Mouse (Mus musculus): ENCODE data around the gene Lysmd4. TPM values are rescaled to one million over a fixed set of nuclear protein-coding genes. Genes with fewer than 3 reads are reported as not detected.

Lysmd4 gene
- polyA plus RNA-seq, 1 experiment, result 11.1 TPM

DNA sequence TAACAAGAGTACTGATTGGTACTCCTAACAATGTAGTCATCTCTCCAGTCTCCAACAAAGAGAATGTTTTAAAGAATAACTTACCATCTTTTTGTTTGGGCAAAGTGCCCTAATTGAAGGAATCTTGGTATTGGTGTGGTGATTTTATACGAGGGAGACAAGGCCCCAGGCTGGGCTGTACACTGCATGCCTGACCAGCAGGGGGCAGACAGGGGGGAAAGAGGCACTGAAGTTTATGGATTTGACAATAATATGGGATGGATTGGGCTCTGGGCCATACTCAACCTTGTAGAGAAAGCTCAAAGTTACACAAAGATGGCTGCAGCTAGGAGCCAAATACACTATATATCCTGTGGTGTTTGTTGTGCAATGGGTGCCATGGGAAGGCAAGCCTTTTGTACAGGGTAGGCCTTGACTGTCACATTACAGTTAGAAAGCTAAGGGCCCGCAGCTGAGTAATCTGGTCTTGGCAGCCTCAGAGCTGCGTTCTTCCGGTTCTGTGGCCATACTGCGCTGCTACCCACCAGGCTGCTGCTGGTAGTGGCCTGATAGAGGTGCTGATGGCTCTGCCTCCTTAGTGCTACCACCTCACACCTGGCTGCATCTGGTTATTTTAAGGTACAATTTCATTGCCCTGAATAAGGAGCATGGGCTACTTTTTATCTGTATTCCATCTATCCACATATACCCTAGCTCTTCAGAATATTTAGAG is 6.7 kb downstream of the Lysmd4 start:
- Histone ChIP-seq H3K4me3 (replicated peaks; ENCODE audit: extremely low read depth, low read depth, low read length) (no peak overlapping the region), H3K4me1 (ENCODE audit: control insufficient read depth, insufficient read depth, low read length) (no peaks in the 10 kb centered on the region)
- WGBS, result 68% methylated on average over 5 of the region's 5 CpGs
- peak; percentile 53 for DNase-seq
- peak; percentile 81 for TF ChIP-seq CTCF (IDR thresholded peaks at IDR 0.05; ENCODE audit: insufficient read depth, low read length)
- TF ChIP-seq POLR2A (IDR thresholded peaks at IDR 0.05; ENCODE audit: borderline replicate concordance, extremely low read depth, low read depth, low read length), result no peak

DNA sequence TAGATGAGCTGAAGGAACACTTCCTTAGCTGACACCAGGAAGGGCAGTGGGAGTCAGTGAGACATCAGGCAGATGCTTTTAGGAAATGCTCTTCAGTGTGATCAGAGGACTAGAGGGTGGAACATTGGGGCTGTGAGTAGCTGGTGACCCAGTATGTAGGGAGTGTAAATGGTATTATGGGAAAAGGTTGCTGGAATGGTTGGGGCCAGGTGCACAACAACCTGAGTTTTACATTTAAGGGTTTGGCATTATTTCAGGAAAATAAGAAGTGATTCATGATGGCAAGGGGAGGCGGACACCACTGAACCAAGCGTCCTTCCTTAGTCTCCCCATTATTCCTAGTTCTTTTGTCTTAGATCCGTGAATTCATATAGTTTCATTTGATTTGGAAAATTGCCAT is 7.4 kb downstream of the Lysmd4 start:
- no peak overlapping the region for H3K4me3 ChIP-seq (replicated peaks; ENCODE audit: extremely low read depth, low read depth, low read length)
- DNase-seq, result no peak
- TF ChIP-seq CTCF (IDR thresholded peaks at IDR 0.05; ENCODE audit: insufficient read depth, low read length) (no peak), POLR2A (IDR thresholded peaks at IDR 0.05; ENCODE audit: borderline replicate concordance, extremely low read depth, low read depth, low read length) (no peak)
- WGBS, result 62% methylated on average over 3 of the region's 3 CpGs
- H3K4me1 ChIP-seq (ENCODE audit: control insufficient read depth, insufficient read depth, low read length), result no peaks in the 10 kb centered on the region

DNA sequence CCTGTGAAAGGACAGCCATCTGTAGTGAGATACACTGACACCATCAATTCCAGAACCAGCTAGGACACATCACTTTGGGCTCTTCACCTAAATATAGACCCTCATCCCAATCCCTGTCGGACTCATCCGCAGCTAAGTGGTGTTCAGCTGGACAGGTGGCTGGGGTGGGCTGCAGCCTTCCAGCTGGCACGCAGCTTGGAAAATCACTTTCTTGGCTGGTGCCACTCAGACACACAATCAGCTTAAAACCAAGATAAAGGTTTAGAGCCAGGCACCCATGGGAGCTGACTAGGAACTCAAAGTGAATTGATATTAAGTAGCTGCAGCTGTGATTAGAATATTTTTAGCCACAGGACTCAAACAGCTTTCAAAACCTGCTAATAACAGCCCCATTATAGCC is 7.9 kb downstream of the Lysmd4 start:
- 66% methylated on average over 3 of the region's 3 CpGs for WGBS
- Histone ChIP-seq H3K4me3 (replicated peaks; ENCODE audit: extremely low read depth, low read depth, low read length) (no peak overlapping the region), H3K4me1 (ENCODE audit: control insufficient read depth, insufficient read depth, low read length) (no peaks in the 10 kb centered on the region)
- no peak for DNase-seq
- TF ChIP-seq CTCF (IDR thresholded peaks at IDR 0.05; ENCODE audit: insufficient read depth, low read length), result no peak
- no peak for TF ChIP-seq POLR2A (IDR thresholded peaks at IDR 0.05; ENCODE audit: borderline replicate concordance, extremely low read depth, low read depth, low read length)

DNA sequence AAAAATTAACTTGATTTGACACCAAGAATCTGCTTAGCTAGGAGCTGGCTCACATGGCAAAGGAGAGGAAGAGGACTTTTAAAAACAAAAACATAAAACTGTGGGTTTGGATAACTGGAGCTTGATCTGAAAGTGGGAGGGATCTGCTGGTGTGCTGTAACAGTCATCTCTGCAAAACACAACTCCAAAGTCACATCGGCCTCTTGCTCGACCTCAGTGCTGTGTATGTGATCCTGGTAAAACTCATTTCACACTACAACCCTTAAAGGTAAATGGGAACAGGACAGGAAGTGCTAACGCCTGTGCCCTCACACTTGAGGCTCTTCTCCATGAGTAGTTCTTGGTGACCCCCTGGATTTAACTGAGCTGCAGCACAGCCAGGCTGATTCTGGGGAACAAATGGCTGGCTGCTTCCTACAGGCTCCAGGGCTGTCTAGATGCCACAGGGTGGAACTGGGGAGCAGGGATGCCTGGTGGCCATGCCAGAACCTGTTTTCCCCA is 8.3 kb downstream of the Lysmd4 start:
- no peak overlapping the region for H3K4me3 ChIP-seq (replicated peaks; ENCODE audit: extremely low read depth, low read depth, low read length)
- no peak for DNase-seq
- TF ChIP-seq POLR2A (IDR thresholded peaks at IDR 0.05; ENCODE audit: borderline replicate concordance, extremely low read depth, low read depth, low read length) (no peak), CTCF (IDR thresholded peaks at IDR 0.05; ENCODE audit: insufficient read depth, low read length) (no peak)
- H3K4me1 ChIP-seq (ENCODE audit: control insufficient read depth, insufficient read depth, low read length), result no peaks in the 10 kb centered on the region
- WGBS, result 71% methylated on average over 3 of the region's 3 CpGs

DNA sequence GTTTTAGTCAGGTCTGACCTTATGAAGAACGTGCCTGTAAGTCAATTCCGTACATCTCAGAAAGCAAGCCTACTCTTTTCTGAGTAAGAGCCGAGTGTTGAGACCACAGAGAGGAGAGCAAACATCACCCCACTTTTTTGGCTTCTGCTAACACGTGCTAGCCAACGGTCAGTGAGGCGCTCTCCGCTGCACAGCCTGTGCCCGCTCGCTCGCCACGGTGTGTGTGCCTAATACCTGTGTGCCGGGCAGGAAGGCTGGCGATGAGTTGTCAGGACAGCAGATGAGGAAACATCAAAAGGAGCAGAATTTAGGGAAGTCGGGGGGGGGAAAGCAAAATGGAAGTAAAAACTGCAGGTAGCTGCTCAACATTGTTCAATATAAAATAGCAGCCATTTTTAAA is 10.2 kb downstream of the Lysmd4 start:
- DNase-seq, result no peak
- no peak for TF ChIP-seq CTCF (IDR thresholded peaks at IDR 0.05; ENCODE audit: insufficient read depth, low read length)
- no peak for TF ChIP-seq POLR2A (IDR thresholded peaks at IDR 0.05; ENCODE audit: borderline replicate concordance, extremely low read depth, low read depth, low read length)
- WGBS, result 85% methylated on average over 14 of the region's 14 CpGs
- H3K4me1 ChIP-seq (ENCODE audit: control insufficient read depth, insufficient read depth, low read length), result no peaks in the 10 kb centered on the region
- no peak overlapping the region for H3K4me3 ChIP-seq (replicated peaks; ENCODE audit: extremely low read depth, low read depth, low read length)

DNA sequence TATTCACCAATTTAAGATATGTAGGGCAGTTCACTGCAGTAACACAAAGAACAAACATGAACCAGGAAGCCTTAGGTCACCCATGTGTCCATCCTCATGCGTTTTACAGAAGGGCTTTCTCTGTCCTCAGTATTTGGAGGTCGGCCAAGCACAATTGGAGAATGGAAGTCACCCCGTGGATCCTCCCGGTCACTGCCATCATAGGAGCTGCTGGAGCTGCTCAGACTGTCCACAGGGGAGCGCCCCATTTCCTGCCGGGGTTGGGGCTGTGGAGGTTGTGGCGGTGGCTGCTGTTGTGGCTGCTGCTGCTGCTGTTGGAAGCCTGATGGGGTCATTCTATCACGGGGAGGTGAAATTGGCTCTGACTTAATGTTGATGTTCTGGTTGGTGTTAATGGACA is 12.5 kb downstream of the Lysmd4 start:
- no peak overlapping the region for H3K4me3 ChIP-seq (replicated peaks; ENCODE audit: extremely low read depth, low read depth, low read length)
- DNase-seq, result peak; percentile 2
- WGBS, result 47% methylated on average over 8 of the region's 8 CpGs

DNA sequence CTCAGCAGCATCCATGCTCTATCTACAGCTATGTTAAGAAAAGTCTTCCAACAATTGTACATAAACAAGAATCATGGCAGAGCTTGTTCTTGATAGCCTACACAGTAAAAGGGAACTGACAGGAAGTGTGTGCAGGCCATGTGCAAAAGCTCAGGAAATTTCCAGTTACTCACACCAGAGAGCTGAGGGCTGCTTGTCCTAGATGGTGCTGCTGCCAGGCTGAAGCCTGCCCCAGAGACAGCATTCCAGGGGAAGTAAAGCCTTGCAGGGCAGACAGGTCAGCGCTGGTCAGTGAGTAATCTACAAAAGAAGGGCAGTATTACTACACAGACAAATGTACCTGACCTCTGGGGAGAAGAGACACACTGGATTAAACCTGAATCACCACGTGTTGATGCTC is 14.0 kb downstream of the Lysmd4 start:
- TF ChIP-seq CTCF (IDR thresholded peaks at IDR 0.05; ENCODE audit: insufficient read depth, low read length) (no peak), POLR2A (IDR thresholded peaks at IDR 0.05; ENCODE audit: borderline replicate concordance, extremely low read depth, low read depth, low read length) (no peak)
- WGBS, result 83% methylated on average over 2 of the region's 2 CpGs
- no peak overlapping the region for H3K4me3 ChIP-seq (replicated peaks; ENCODE audit: extremely low read depth, low read depth, low read length)
- DNase-seq, result no peak
- no peaks in the 10 kb centered on the region for H3K4me1 ChIP-seq (ENCODE audit: control insufficient read depth, insufficient read depth, low read length)

More for the DNA sequence above, 12.5 kb downstream of the Lysmd4 start:
- no peak for TF ChIP-seq POLR2A (IDR thresholded peaks at IDR 0.05; ENCODE audit: borderline replicate concordance, extremely low read depth, low read depth, low read length)
- TF ChIP-seq CTCF (IDR thresholded peaks at IDR 0.05; ENCODE audit: insufficient read depth, low read length), result no peak
- no peaks in the 10 kb centered on the region for H3K4me1 ChIP-seq (ENCODE audit: control insufficient read depth, insufficient read depth, low read length)

DNA sequence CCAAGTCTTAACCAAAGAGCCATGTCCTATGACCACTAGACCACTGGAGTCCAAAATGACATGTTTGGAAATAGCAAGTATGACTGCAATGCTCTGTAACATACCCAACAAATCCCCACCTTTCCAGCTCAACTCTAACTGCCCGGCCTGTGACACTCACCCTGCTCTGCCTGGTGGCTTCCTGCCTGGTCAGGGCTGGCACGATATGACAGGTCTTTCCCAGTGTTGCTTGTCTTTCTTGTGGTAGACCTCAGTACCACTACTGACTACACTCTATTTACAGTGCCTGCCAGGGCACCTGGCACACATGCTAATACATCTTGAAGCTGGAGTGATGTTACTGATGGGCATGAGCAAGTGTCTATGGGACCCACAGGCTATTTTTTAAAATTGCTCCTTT is 15.4 kb downstream of the Lysmd4 start:
- TF ChIP-seq POLR2A (IDR thresholded peaks at IDR 0.05; ENCODE audit: borderline replicate concordance, extremely low read depth, low read depth, low read length) (no peak), CTCF (IDR thresholded peaks at IDR 0.05; ENCODE audit: insufficient read depth, low read length) (no peak)
- 80% methylated on average over 2 of the region's 2 CpGs for WGBS
- DNase-seq, result no peak
- Histone ChIP-seq H3K4me3 (replicated peaks; ENCODE audit: extremely low read depth, low read depth, low read length) (no peak overlapping the region), H3K4me1 (ENCODE audit: control insufficient read depth, insufficient read depth, low read length) (peaks cover 6% of the 10 kb centered on the region)

DNA sequence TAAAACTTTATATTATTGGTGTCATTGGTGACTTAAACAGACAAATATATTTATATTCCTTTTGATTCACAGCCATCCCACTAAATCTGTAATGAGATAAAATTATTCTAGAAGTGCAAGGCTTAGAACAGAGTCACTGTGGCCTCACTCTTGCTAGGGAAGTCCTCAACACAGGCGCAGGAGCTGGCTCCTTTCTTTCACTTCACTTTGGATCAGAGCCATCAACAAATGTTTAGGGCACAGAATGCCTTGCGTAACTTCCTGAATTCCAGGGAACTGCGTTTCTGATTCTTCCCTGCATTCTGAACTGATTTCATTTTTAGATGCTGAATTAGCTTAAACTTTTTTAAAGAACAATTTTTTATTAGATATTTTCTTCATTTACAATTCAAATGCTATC is 19.6 kb downstream of the Lysmd4 start:
- 6% methylated on average over 3 of the region's 3 CpGs for whole genome bisulfite sequencing
- Histone ChIP-seq H3K4me3 (replicated peaks; ENCODE audit: extremely low read depth, low read depth, low read length) (no peak overlapping the region), H3K4me1 (ENCODE audit: control insufficient read depth, insufficient read depth, low read length) (peaks cover 8% of the 10 kb centered on the region)
- TF ChIP-seq POLR2A (IDR thresholded peaks at IDR 0.05; ENCODE audit: borderline replicate concordance, extremely low read depth, low read depth, low read length) (no peak), CTCF (IDR thresholded peaks at IDR 0.05; ENCODE audit: insufficient read depth, low read length) (no peak)
- no peak for DNase-seq
